Mouse (Mus musculus): Measurements from ENCODE around the gene Gid8.
A peak's percentile ranks its signal among the peaks of the same experiment; 100 is the strongest.

Gid8 gene

GRCm38 (mm10) chr2:180709923-180710272, at the start of gene Gid8, which contains the start of gene Dido1:
Gid8 (plus strand) TSS chr2:180710117.
Dido1 (minus strand) TSS chr2:180709999.
- peak; percentile 80 for DNase-seq (ENCODE audit: low spot score)

DNA sequence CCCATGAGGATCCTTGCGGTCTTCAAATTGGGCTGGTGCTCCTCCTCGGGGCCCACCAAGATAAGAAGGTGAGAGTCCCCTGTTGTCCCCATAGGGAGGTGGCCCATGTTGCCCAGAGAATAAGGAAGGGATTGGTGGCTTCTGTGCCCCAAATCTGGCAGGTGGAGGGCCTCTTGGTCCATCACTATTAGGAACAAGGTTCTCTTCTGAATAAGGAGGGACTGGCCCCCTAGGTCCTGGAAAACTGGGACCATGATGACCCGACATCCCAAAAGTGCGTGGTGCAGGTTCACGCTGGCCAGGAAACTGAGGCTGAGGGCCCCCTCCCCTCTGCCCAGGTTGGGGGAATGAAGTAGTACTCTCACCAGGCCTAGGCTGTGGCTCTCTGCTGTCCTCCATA, 49.4 kb upstream of the Gid8 start:
- DNase-seq (ENCODE audit: low spot score) = no peak

DNA sequence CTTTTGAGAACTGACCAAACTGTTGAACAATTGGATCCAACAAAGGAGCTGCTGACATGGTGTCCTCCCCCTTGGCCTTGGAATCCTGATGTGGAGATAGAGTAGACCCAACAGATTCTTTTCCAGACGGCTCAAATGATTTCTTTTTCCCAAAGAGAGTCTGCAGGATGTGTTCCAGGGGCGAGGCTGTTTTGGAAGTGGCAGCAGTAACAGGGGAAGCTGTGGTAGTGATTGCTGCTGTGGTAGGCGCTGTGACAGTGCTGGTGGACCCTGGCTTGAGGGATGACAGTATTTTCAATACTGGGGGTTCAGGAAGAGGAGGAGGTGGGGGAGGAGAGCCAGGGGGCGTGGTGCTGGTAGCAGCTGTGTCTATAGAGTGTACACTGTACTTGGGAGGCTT, 47.9 kb upstream of the Gid8 start:
- DNase-seq (ENCODE audit: low spot score) = no peak

- no peak for DNase-seq (ENCODE audit: low spot score)
These were observed 33.2 kb upstream of the Gid8 start for GRCm38 (mm10) chr2:180676706-180677105.

- peak; percentile 83 for DNase-seq (ENCODE audit: low spot score)
These were observed 31.2 kb upstream of the Gid8 start for GRCm38 (mm10) chr2:180678609-180679140.

GRCm38 (mm10) chr2:180681225-180681624, 28.7 kb upstream of the Gid8 start:
- DNase-seq (ENCODE audit: low spot score) = no peak

- no peak for DNase-seq (ENCODE audit: low spot score)
These were observed 26.4 kb upstream of the Gid8 start for GRCm38 (mm10) chr2:180683524-180683923.

DNA sequence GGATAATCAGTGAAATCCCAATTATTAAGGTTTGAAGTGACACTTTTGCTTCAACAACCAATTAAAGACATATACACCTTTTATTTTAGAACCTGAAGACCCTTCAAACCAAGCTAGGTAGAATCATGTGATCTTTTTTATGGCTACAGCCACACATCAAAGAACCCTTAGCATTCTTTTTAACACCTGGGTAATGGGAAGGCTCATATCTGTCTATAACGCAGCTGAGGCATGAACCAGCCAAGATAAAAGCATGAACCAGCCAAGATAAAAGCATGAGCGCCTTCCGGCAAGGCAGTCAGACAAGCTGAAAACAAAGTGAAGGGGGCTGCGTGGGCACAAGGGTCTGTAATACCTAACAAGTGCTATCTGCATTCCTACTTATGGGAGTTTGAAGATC, 25.9 kb upstream of the Gid8 start:
- DNase-seq (ENCODE audit: low spot score) = no peak

DNA sequence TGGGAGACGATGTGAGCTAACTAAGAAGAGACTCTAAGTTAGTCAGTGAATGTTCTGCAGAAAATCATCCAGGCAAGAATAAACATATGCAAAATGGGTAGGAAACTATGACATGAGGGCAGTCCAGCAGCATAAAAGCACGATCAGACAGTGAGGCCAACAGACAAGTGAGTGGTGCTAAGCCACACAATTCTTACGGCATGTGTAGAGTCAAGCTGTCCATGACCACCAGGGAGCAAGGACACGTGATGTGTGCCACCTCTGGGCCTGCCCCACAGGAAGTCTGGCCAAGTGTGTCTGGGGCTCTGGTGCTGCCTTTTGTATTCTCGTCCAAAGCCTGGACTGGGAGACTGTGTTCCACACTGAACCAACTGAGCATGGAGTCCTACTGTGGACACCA, 20.1 kb upstream of the Gid8 start:
- no peak for DNase-seq (ENCODE audit: low spot score)

DNA sequence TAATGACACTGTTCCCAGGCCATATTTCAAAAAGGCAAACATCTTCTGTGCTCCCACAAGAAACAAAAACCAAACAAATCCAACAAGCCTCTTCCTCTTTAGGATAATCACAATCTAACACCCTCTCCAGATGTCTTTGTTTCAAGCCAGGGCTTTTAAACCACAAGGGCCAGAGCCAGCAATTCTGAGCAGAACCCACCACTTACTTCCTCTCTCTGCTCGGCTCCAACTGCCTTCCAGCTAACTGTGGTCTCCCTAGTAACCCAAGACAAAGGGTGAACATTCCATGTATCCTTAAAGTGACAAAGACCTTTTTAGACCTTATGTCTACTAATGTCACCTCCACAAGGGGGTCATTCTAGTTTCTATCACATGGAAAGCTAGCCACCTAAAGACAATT, 17.3 kb upstream of the Gid8 start:
- no peak for DNase-seq (ENCODE audit: low spot score)

- no peak for DNase-seq (ENCODE audit: low spot score)
These were observed 14.7 kb upstream of the Gid8 start for GRCm38 (mm10) chr2:180695176-180695575.

DNA sequence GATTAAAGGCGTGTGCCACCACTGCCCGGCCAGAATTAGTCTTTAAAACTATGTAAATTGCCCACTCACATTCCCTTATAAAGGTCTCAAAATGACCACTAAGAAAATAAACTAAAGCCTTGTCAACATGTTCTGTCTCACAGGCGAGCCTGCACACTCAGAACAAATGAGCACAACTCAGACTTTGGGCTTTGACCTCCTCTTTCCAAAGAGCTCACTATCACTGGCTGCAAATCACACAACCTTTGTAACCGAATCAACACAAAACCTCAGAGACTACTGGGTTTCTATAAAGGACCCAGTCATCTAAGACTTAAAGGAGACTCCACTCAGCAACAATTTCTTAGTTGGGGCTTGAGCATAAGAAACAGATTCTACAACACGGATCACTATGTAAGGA, 9.5 kb upstream of the Gid8 start:
- no peak for DNase-seq (ENCODE audit: low spot score)

DNA sequence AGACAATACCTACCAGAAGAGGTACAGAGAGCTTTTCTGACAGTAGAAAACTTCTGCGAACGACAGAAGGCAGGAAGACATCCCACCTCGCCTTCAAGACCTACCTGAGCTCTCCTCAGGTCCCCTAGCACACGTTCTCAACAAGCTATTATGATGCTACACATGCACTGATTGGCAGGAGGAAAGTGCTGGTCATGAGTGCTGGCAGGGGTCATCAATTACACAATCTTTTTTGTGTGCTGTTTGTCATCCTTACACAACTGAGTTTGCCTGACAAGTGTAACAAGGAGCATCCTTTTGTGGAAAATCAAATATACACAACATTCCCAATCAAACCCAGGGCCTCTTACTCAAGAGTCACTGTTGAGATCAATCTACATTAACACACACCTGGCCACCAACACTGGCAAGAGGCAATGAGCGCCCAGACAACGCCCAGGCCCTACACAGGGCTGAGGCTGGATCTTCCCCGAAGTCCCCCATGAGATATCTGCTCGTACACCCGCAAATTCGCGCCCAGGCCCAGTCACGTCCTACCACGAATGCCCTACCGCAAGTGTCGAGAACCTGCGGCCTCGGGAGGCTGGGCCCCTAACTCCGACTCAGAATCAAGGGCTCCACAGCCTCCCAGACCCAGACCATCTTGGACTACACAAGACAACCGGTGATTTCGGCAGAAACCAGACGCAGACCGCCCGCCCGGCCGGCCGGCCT, 8.7 kb upstream of the Gid8 start:
- DNase-seq (ENCODE audit: low spot score) = no peak

DNA sequence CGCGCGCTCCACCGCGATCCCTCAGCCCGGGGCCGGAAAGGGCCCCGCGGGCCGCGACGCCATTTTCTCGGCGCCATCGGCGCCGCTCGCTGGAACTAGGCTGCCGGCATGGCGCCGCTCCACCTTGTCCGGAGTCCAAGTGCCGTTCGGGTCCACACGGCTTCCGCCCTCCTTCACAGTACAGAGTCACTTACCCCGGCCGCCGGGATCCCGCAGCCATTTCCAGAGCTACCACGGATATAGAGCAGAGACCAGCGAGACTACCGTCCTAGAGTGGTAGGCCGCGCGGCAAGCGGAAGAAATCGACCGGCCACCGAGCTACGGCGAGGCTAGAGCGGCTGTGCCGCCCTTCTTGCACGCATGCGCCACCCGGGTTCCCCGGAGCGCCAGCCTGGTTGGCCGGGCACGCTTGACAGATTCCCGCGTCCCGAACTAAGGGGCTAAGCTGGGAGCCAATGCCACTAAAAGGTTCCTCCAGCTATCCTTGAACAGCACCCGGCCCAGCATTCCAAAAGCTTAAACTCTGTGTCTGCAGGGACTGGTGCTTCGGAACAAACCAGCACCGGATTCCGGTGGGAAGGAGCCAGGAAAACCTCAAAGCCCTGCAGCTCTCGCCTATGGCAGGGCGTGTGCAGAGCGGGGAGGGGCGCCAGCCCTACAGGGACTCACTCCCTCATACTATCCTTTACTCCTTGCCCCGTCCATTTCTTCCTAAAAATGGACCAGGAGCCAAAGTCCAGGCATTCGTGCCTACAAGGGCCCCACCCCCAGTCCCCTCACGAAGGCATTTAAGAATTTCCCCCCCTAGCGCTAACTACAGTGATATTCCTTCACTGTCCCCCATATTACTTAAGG, 7.9 kb upstream of the Gid8 start:
- peak; percentile 69 for DNase-seq (ENCODE audit: low spot score)

GRCm38 (mm10) chr2:180702701-180703149, 7.2 kb upstream of the Gid8 start:
- no peak for DNase-seq (ENCODE audit: low spot score)

- DNase-seq (ENCODE audit: low spot score) = no peak
These were observed 6.7 kb upstream of the Gid8 start for GRCm38 (mm10) chr2:180703175-180703574.

- DNase-seq (ENCODE audit: low spot score) = no peak
These were observed 6.1 kb upstream of the Gid8 start for GRCm38 (mm10) chr2:180703645-180704359.

DNA sequence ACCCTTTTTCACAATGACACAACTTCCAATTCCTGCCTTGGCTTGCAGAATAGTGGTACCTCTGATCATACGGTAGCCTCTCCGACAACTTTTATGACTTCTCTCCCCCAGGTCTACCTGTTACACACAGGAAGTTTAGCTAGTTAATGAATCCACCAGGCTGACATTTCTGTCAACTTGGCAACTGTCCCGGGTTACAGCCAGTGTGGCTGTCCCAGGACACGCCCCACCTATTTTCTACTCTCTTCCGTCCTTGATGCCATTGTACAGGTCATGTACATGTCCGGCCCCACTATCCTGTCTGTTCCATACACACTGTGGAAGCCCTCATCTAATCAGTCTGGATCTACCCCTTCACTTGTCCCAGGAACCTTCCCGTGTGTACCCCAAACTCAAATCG, 5.3 kb upstream of the Gid8 start:
- no peak for DNase-seq (ENCODE audit: low spot score)

GRCm38 (mm10) chr2:180705066-180705465, 4.9 kb upstream of the Gid8 start:
- DNase-seq (ENCODE audit: low spot score) = no peak

GRCm38 (mm10) chr2:180705975-180706374, 3.9 kb upstream of the Gid8 start:
- DNase-seq (ENCODE audit: low spot score) = no peak

DNA sequence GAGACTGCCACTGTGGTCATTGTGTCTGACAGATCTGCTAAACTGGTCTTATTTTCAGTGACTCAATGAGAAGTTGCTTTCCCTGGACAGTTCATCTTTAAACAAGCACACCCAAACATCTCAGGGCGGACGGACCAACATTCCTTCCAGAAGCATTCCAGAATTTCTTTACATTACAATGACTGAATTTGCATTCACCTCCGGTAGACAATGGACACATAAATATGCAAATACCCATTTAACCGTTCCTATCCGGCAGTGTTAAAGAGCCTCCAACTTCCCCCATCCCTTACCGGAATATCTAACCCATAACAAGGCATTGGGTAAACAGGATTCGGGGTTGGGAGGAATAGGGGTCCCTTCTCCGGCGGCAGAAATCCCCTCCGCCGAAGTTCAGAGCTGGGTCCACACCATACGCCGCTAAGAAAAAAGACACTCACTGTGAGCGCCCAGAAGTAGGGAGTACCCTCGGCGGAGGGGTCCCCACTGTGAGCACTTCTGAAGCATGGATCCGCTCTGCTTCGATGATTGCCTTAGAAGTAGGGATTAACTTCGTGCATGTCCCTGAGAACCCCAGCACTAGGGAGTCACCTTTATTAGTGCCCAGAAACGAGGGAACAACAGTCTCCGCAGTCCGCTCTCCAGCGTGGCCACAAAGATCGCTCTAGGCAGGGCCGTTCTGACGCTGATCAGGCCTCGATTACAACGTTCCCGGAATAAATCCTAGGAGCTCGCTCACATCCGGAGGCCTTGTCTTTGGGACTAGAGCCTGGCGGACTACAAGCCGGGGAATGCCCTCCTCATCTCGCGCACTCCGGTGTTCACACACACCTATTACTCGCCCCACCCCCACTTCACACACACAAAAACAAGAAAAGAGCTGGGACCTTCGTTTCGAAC, 644 bp upstream of the Gid8 start:
- no peak for DNase-seq (ENCODE audit: low spot score)
